Mouse (Mus musculus) heart, adult 2 months (tissue): ENCODE measurements around the gene Klrb1a.
"Not testable (repeated sequence)": the region's sequence is repeated elsewhere in the genome, so short reads cannot be mapped to it uniquely, and the experiment has no call there.

Experiments
- CTCF ChIP-seq: fragments of 200-600 bp; IDR thresholded peaks from 2 replicates; pipeline ENCODE4 v1.8.1; 2022; ENCODE audit warnings: antibody characterized with exemption, mild to moderate bottlenecking, moderate library complexity
- EP300 ChIP-seq: fragments of 200-500 bp; IDR thresholded peaks from 2 replicates; pipeline ENCODE4 v1.6.1; 2011; ENCODE audit warnings: low read depth, low read length, control low read depth; ENCODE audit not compliant: insufficient read depth
- POLR2A ChIP-seq: fragments of 200-500 bp; IDR thresholded peaks from 2 replicates; pipeline ENCODE4 v1.6.1; 2011; ENCODE audit warnings: mild to moderate bottlenecking, low read depth, low read length, control low read depth; ENCODE audit not compliant: insufficient read depth

DNA sequence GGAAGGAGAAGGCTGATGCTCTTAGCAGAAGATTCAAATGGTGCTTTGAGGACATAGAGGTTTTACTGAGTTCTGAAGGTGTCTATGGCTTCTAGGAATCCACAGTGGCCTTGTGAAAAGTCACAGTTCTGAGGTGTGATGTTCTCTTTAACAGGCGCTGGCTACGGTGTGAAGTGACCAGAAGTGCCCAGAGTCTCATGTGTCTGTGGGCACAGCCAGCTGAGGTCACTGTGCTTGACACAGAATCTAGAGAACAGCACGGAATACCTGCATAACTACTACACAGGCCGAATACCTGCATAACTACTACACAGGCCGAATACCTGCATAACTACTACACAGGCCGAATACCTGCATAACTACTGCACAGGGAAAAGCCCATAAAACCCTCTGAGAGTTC, 1.9 kb upstream of the Klrb1a start:
- not testable (repeated sequence) for TF ChIP-seq CTCF, POLR2A, EP300
